10 mouse cellular contexts compared by ENCODE assay signal in the genomic region with DNA sequence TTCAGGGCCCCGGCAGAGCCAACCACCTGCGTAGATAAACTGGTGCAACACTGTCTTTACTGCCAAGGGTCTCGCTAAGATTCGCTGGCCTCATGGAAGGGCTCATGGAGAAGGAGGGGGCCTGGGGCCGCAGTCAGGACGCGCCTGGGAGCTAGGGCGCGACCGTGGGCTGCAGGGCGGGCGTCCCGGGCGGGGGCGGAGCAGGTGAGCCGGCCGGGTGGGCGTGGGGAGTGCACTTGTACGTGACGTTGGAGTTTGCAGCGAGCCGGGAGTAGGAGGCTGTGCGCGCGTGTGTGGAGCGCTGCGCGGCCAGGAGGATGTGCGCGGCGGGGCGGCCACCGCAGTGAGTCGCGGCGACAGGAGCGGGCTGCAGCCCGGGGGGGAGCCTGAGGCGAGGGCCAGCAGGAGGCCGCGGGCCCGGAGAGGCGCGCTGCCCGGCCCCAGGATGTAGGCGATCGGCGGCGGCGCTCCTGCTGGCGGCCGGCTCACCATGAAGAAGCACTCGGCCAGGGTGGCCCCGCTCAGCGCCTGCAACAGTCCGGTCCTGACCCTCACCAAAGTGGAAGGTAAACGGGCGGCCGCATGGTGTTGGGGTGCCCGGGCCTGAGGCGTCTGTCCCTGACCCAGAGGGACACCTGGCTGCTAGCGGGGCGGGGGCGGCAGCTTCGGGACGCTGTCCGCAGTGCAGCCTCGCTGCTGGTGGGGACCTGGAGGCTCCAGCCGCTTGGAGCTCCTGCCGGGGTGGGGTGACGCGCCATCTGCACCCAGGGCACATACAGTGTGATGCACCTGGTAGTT. TPM values are rescaled to one million over a fixed set of nuclear protein-coding genes. Genes with fewer than 3 reads are reported as not detected.
DNase-seq lines count a peak whose midpoint lies in the region; ATAC-seq and TF ChIP-seq lines count a peak whose summit lies in the region.
"Had no signal": no experiment of that assay in that cellular context is flagged by ENCODE, and none has a peak within 500 bp of the region (broad histone marks: within the 10 kb centered on the region; RNA-seq: fewer than 3 reads in every experiment).

A gene (plus strand): TSS at position 263 of the 798 bp plus-strand sequence.

- no peak for TF ChIP-seq CTCF in thymus, adult 2 months (IDR thresholded peaks at IDR 0.05; ENCODE audit: borderline replicate concordance, control insufficient read depth, extremely low read depth, insufficient read depth, low read length, poor library complexity)

- TF ChIP-seq POLR2A in thymus, adult 2 months (IDR thresholded peaks at IDR 0.05; ENCODE audit: control insufficient read depth, extremely low read depth, insufficient read depth, low read length, poor library complexity) = no peak

- peak within 1 kb of the TSS; percentile 60 for H3K9ac ChIP-seq in embryonic facial prominence, embryonic 12.5 days

- peak; percentile 2 for DNase-seq in thymus, adult 2 months
- no peak for DNase-seq in thymus, adult 18-20 months
- DNase-seq in hindbrain, embryonic 10.5 days (ENCODE audit: low spot score) = peak; percentile 53
- DNase-seq in layer of hippocampus, adult 8-10 months (ENCODE audit: low spot score in 2 of 2) = peak; percentile 48 to 65
- DNase-seq in lung, adult 18-20 months = peak; percentile 10 to 19
- peak; percentile 10 for DNase-seq in ovary, postnatal 36 days (ENCODE audit: low spot score)
- DNase-seq in spleen, adult 12 weeks (ENCODE audit: low spot score) = no peak

- H3K4me2 ChIP-seq in embryonic facial prominence, embryonic 12.5 days (replicated peaks) = peak within 1 kb of the TSS; percentile 98

- no peak within 1 kb of the TSS for H3K27ac ChIP-seq in thymus, adult 2 months (ENCODE audit: control insufficient read depth, insufficient read depth, low read length)
- no peak within 1 kb of the TSS for H3K27ac ChIP-seq in embryonic facial prominence, embryonic 12.5 days
- H3K27ac ChIP-seq in hindbrain, embryonic 10.5 days = peak within 1 kb of the TSS; percentile 73

- H3K4me1 ChIP-seq in thymus, adult 2 months (replicated peaks; ENCODE audit: control insufficient read depth, insufficient read depth, low read length) = no peaks in the 10 kb centered on the region
- H3K4me1 ChIP-seq in embryonic facial prominence, embryonic 12.5 days = peaks cover 6% of the 10 kb centered on the region; the same call in 1 of the 2 replicates
- H3K4me1 ChIP-seq in hindbrain, embryonic 10.5 days (replicated peaks) = peaks cover 18% of the 10 kb centered on the region

- 0 out of 2 replicates have a peak, but pooled peaks have one; percentile 44 for ATAC-seq in embryonic facial prominence, embryonic 12.5 days (ENCODE audit: insufficient number of reproducible peaks, insufficient read depth, low FRiP score, low TSS enrichment)

- no peaks in the 10 kb centered on the region for H3K9me3 ChIP-seq in embryonic facial prominence, embryonic 12.5 days
- no peaks in the 10 kb centered on the region for H3K9me3 ChIP-seq in hindbrain, embryonic 10.5 days
- H3K9me3 ChIP-seq: megakaryocyte, embryonic 14.5 days had no signal

- peaks cover 5% of the 10 kb centered on the region for H3K27me3 ChIP-seq in thymus, adult 2 months (ENCODE audit: control insufficient read depth, insufficient read depth, low read length)
- H3K27me3 ChIP-seq in embryonic facial prominence, embryonic 12.5 days = peaks cover 32% of the 10 kb centered on the region
- H3K27me3 ChIP-seq in hindbrain, embryonic 10.5 days (ENCODE audit: insufficient read depth, poor library complexity, severe bottlenecking) = peaks cover 45% of the 10 kb centered on the region

- no peak within 1 kb of the TSS for H3K4me3 ChIP-seq in thymus, adult 2 months (ENCODE audit: control insufficient read depth, insufficient read depth, low read length)
- peak within 1 kb of the TSS; percentile 57 for H3K4me3 ChIP-seq in embryonic facial prominence, embryonic 12.5 days
- H3K4me3 ChIP-seq in hindbrain, embryonic 10.5 days = peak within 1 kb of the TSS; percentile 69
- H3K4me3 ChIP-seq: megakaryocyte, embryonic 14.5 days had no signal

- no peaks in the 10 kb centered on the region for H3K36me3 ChIP-seq in thymus, adult 2 months (ENCODE audit: control insufficient read depth, insufficient read depth, low read length)
- no peaks in the 10 kb centered on the region for H3K36me3 ChIP-seq in embryonic facial prominence, embryonic 12.5 days
- H3K36me3 ChIP-seq in hindbrain, embryonic 10.5 days = no peaks in the 10 kb centered on the region

- 4% methylated on average over 72 of the region's 72 CpGs for WGBS in thymus, adult 2 months
- 2% methylated on average over 65 of the region's 72 CpGs for WGBS in embryonic facial prominence, embryonic 12.5 days
- WGBS in hindbrain, embryonic 10.5 days = 2% methylated on average over 72 of the region's 72 CpGs

RNA-seq across cellular contexts. Expression of the gene that starts here (rescaled TPM):
- 0.08 TPM in 1 of 2 replicates, not detected in the other for polyA plus RNA-seq in thymus, adult 2 months (2012; rRNA removed)
- polyA plus RNA-seq in embryonic facial prominence, embryonic 12.5 days (2016; fragmentation: Nextera tagmentation; extraction: Ambion mirVana) = 0.73 and 0.75 TPM in 2 replicates
- polyA plus RNA-seq in hindbrain, embryonic 10.5 days (2016; fragmentation: Nextera tagmentation; extraction: Ambion mirVana) = 0.06 and 0.10 TPM in 2 replicates
- 10 to 100 TPM; 34.9 to 40.8 (median 38.7) TPM for total RNA-seq in layer of hippocampus, adult 8-10 months (2022)
- total RNA-seq: MEL had no signal

Comparison
In these comparisons a context has a peak if more than half of its experiments do, and no peak if none do; other contexts are left out.
1. Peak in DNase-seq in thymus, adult 2 months; RNA of the gene not detected or under 1 TPM.
2. Peak in ATAC-seq, H3K4me3 ChIP-seq, H3K9ac ChIP-seq and H3K4me2 ChIP-seq in embryonic facial prominence, embryonic 12.5 days; RNA of the gene not detected or under 1 TPM.
3. Peak in DNase-seq, H3K4me3 ChIP-seq and H3K27ac ChIP-seq in hindbrain, embryonic 10.5 days; RNA of the gene not detected or under 1 TPM.
4. DNase-seq: peak in layer of hippocampus, adult 8-10 months (2 of 2), lung, adult 18-20 months (2 of 2) and ovary, postnatal 36 days (single experiment); none in thymus, adult 18-20 months (0 of 2) and spleen, adult 12 weeks (single experiment).